Mouse (Mus musculus): ENCODE measurements around the gene Atp23. TPM values are rescaled to one million over a fixed set of nuclear protein-coding genes. Genes with fewer than 3 reads are reported as not detected.

Atp23 gene
- polyA plus RNA-seq, 1 experiment from 2014 or later: 26.8 TPM

DNA sequence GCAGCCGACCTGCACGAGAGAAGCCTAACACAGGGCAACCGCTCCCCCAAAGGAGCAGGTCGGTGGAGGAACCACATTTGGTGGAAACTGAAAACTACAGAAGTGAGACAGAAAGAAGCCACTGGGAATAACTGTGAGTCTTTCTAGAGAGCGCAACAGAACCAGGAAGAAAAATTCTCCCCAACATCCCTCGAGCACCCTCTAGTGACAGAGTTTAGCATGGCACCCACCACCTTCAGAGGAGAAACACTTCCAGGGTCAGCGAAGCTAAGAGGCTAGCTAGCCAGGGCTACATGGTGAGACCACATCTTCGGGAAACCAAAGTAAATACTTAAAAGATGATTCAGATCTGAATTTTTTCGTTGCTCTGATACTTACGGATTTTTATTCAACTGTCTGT lies 47.9 kb downstream of the Atp23 start:
- 81% methylated on average over 10 of the region's 10 CpGs for WGBS

DNA sequence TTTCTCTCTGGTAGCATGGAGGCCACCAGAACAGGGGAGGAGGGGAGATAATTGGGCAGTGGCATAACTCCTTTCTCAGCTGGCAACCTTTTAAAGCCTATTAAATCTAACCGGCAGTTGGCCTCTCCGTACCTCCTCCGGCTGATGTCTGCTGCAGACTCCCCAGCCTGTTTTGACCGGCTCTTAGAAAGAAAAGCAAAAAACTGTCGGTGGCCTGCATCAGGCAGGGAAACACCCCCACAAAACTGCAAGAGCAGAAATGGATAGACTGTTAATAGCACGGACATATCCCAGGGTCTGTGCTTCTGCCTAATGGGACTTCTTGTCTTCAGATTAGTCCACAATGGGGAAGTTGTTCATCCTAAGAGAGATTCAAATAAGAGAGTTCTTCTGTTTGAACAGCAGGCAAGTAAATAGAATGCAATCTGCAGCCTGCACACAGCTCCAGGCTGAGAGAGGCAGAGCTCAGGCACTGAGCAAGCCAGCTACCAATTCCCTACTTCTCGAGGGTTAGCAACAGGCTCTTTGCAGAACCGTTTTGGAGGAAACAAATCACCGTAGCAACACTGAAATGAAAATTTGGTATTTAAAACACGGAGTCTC lies 55.7 kb downstream of the Atp23 start:
- H3K4me2 ChIP-seq (replicated peaks; ENCODE audit: low read depth, low read length): peak overlapping the region; percentile 34
- 20% methylated on average over 10 of the region's 10 CpGs for WGBS
- no peaks in the 10 kb centered on the region for H3K27me3 ChIP-seq (ENCODE audit: control insufficient read depth, insufficient read depth, low read length)
- ATAC-seq (ENCODE audit: low FRiP score, low TSS enrichment): peak; percentile 56
- no peak overlapping the region for H3K9ac ChIP-seq (ENCODE audit: low read depth, low read length)
- no peaks in the 10 kb centered on the region for H3K36me3 ChIP-seq (ENCODE audit: control insufficient read depth, insufficient read depth, low read length)
- no peaks in the 10 kb centered on the region for H3K9me3 ChIP-seq (ENCODE audit: control insufficient read depth, low read length)
- H3K4me3 ChIP-seq (ENCODE audit: low read length): peak overlapping the region; percentile 4; the same call in 1 of the 2 replicates
- H3K27ac ChIP-seq (ENCODE audit: low read depth, low read length): peak overlapping the region; percentile 55; the same call in 1 of the 2 replicates
- no peaks in the 10 kb centered on the region for H3K4me1 ChIP-seq (ENCODE audit: control insufficient read depth, insufficient read depth, low read length)

More for the DNA sequence above, 47.9 kb downstream of the Atp23 start:
- H3K9ac ChIP-seq (ENCODE audit: low read depth, low read length): no peak overlapping the region
- no peaks in the 10 kb centered on the region for H3K36me3 ChIP-seq (ENCODE audit: control insufficient read depth, insufficient read depth, low read length)
- no peaks in the 10 kb centered on the region for H3K9me3 ChIP-seq (ENCODE audit: control insufficient read depth, low read length)
- H3K27ac ChIP-seq (ENCODE audit: low read depth, low read length): no peak overlapping the region
- H3K27me3 ChIP-seq (ENCODE audit: control insufficient read depth, insufficient read depth, low read length): no peaks in the 10 kb centered on the region
- no peak for ATAC-seq (ENCODE audit: low FRiP score, low TSS enrichment)
- no peaks in the 10 kb centered on the region for H3K4me1 ChIP-seq (ENCODE audit: control insufficient read depth, insufficient read depth, low read length)
- no peak overlapping the region for H3K4me2 ChIP-seq (replicated peaks; ENCODE audit: low read depth, low read length)
- H3K4me3 ChIP-seq (ENCODE audit: low read length): no peak overlapping the region

DNA sequence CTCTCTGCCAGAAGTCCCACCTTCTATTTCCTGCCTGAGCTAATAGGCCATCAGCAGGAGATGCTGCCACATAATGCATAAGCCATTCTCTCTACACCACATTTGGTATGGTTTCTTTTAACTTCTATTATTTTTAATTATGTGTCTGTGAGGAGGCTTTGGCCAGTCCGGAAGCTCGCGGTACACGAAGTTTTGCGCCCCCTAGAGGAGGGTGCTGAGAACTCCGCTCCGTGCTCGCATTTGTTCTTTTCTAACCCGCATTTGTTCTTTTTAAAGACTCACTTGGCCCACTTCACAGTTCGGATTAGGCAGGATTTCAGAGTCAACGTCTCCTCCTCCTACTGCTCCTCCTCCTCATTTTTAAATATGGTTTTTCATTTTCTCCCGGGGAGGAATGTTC lies 56.5 kb downstream of the Atp23 start:
- H3K9me3 ChIP-seq (ENCODE audit: control insufficient read depth, low read length): no peaks in the 10 kb centered on the region
- no peak for ATAC-seq (ENCODE audit: low FRiP score, low TSS enrichment)
- no peaks in the 10 kb centered on the region for H3K27me3 ChIP-seq (ENCODE audit: control insufficient read depth, insufficient read depth, low read length)
- H3K4me3 ChIP-seq (ENCODE audit: low read length): no peak overlapping the region; the same call in 1 of the 2 replicates
- H3K27ac ChIP-seq (ENCODE audit: low read depth, low read length): no peak overlapping the region
- WGBS: 38% methylated on average over 12 of the region's 12 CpGs
- H3K36me3 ChIP-seq (ENCODE audit: control insufficient read depth, insufficient read depth, low read length): no peaks in the 10 kb centered on the region
- no peak overlapping the region for H3K9ac ChIP-seq (ENCODE audit: low read depth, low read length)
- H3K4me1 ChIP-seq (ENCODE audit: control insufficient read depth, insufficient read depth, low read length): no peaks in the 10 kb centered on the region
- peak overlapping the region; percentile 34; the same call in 1 of the 2 replicates for H3K4me2 ChIP-seq (replicated peaks; ENCODE audit: low read depth, low read length)

DNA sequence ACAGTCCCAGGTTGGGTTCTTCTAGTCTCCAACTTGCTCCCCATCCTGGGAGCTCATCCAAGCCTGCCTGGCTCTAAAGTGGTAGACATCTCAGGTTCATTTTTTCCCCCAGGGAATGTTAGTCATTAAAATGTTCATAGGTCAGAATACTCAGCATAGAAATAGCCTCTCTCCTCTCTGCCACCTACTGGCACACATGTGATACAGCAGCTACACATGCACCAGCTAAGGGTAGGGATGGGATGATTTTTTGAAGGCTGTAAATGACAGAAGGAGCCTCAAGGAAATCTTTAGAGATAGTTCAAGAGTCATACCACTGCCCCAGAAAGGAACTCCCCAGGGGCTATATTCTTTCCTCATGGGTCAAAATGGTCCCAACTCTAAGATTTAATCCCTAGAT lies 60.9 kb downstream of the Atp23 start:
- Histone ChIP-seq H3K27me3 (ENCODE audit: control insufficient read depth, insufficient read depth, low read length) (no peaks in the 10 kb centered on the region), H3K36me3 (ENCODE audit: control insufficient read depth, insufficient read depth, low read length) (no peaks in the 10 kb centered on the region), H3K4me3 (ENCODE audit: low read length) (no peak overlapping the region), H3K9ac (ENCODE audit: low read depth, low read length) (no peak overlapping the region), H3K27ac (ENCODE audit: low read depth, low read length) (no peak overlapping the region), H3K4me1 (ENCODE audit: control insufficient read depth, insufficient read depth, low read length) (no peaks in the 10 kb centered on the region), H3K9me3 (ENCODE audit: control insufficient read depth, low read length) (no peaks in the 10 kb centered on the region), H3K4me2 (replicated peaks; ENCODE audit: low read depth, low read length) (no peak overlapping the region)
- no peak for ATAC-seq (ENCODE audit: low FRiP score, low TSS enrichment)

DNA sequence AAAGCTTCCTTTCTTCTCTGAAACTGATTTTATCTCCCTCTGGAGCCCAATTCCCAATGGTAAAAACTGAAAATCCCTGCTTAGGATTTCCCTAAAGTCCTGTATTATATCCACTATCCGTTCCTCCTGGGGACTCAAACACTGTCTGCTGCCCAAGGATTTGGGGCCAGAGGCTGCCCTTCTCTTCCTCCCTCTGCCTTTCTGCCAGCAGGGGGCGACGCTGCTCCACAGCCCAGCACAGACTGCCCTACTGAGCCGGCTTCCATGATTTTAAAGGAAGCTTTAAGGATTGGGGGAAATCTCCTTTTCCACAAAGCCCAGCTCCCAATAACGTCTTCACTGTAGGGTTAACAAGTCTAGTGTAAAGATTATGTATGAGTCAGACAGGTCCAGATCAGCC lies 68.1 kb downstream of the Atp23 start:
- 54% methylated on average over 5 of the region's 5 CpGs for WGBS
- no peaks in the 10 kb centered on the region for H3K9me3 ChIP-seq (ENCODE audit: control insufficient read depth, low read length)
- no peaks in the 10 kb centered on the region for H3K4me1 ChIP-seq (ENCODE audit: control insufficient read depth, insufficient read depth, low read length)
- H3K9ac ChIP-seq (ENCODE audit: low read depth, low read length): no peak overlapping the region
- no peak for ATAC-seq (ENCODE audit: low FRiP score, low TSS enrichment)
- H3K4me3 ChIP-seq (ENCODE audit: low read length): no peak overlapping the region
- H3K36me3 ChIP-seq (ENCODE audit: control insufficient read depth, insufficient read depth, low read length): no peaks in the 10 kb centered on the region
- H3K4me2 ChIP-seq (replicated peaks; ENCODE audit: low read depth, low read length): no peak overlapping the region
- H3K27me3 ChIP-seq (ENCODE audit: control insufficient read depth, insufficient read depth, low read length): no peaks in the 10 kb centered on the region
- no peak overlapping the region for H3K27ac ChIP-seq (ENCODE audit: low read depth, low read length)

DNA sequence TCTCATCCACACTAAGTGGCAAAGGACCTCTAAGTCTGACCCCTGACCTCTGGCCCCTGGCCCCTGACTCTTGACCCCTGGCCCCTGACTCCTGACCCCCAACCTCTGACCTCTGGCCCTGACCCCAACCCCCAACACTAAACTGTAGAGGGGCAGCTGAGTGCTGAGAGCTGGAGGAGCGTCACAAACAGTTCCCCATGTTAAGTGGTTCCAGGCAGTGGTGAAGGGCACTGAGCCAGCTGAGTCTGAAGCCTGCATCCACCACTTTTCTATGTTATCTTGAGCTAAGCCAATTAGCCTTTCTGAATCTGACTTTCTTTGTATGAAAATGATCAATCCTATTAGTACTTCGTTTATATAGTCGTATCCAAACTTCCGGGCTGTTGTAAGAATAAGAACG lies 69.8 kb downstream of the Atp23 start:
- no peak for ATAC-seq (ENCODE audit: low FRiP score, low TSS enrichment)
- Histone ChIP-seq H3K36me3 (ENCODE audit: control insufficient read depth, insufficient read depth, low read length) (no peaks in the 10 kb centered on the region), H3K27ac (ENCODE audit: low read depth, low read length) (no peak overlapping the region), H3K9me3 (ENCODE audit: control insufficient read depth, low read length) (no peaks in the 10 kb centered on the region; the same call in 1 of the 2 replicates), H3K9ac (ENCODE audit: low read depth, low read length) (no peak overlapping the region), H3K4me3 (ENCODE audit: low read length) (no peak overlapping the region), H3K4me2 (replicated peaks; ENCODE audit: low read depth, low read length) (no peak overlapping the region), H3K27me3 (ENCODE audit: control insufficient read depth, insufficient read depth, low read length) (no peaks in the 10 kb centered on the region), H3K4me1 (ENCODE audit: control insufficient read depth, insufficient read depth, low read length) (no peaks in the 10 kb centered on the region)
- WGBS: 93% methylated on average over 5 of the region's 5 CpGs

DNA sequence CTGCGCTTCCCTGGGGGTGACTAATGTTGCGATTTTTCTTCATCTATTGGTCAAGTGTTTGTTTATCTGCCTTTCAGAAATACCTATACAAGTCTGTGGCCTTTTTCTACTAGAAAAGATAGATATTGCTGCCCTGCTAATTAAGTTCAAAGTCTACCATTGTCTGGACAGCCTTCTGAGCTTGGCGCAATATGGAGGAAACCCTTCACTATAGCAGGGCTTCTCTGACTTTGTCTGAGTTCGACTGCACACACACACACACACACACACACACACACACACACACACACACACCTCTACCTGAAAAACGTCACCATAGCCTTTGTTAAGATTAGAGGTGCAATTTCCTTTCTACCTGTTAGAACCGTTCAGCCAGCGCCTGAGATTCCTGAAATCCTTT lies 72.5 kb downstream of the Atp23 start:
- H3K9me3 ChIP-seq (ENCODE audit: control insufficient read depth, low read length): no peaks in the 10 kb centered on the region; the same call in 1 of the 2 replicates
- 80% methylated on average over 7 of the region's 7 CpGs for WGBS

DNA sequence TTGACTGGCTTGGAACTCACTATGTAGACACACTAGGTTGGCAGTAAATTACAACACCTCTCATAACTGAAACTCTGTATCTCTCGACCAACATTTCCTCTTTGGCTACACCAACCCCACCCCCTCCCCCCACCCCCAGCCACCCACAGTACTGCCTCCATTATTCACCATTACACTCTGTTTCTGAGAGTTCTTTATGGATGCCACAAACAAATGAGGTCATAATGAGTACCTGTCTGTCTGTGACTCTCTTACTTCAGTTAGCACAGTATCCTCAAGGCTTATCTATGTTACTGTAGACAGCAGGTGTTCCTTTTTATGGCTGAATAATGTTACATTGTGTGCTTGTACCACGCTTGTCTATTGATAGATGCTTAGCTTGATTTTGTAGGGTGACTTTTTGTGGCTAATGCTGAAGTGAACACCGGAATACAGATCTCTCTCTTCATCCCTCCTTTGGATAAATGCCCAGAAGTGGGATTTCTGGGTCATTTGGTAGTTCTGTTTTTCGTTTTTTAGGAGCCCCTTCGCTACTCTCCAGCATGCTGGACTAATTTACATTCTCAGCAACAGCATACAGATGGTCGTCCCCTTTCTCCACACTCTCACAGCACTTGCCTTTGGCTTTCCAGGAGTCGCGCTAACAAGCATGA lies 73.1 kb downstream of the Atp23 start:
- ATAC-seq (ENCODE audit: low FRiP score, low TSS enrichment): no peak
- H3K27me3 ChIP-seq (ENCODE audit: control insufficient read depth, insufficient read depth, low read length): no peaks in the 10 kb centered on the region
- H3K4me3 ChIP-seq (ENCODE audit: low read length): no peak overlapping the region
- H3K4me2 ChIP-seq (replicated peaks; ENCODE audit: low read depth, low read length): no peak overlapping the region
- H3K9me3 ChIP-seq (ENCODE audit: control insufficient read depth, low read length): no peaks in the 10 kb centered on the region; the same call in 1 of the 2 replicates
- WGBS: 76% methylated on average over 8 of the region's 8 CpGs
- no peak overlapping the region for H3K27ac ChIP-seq (ENCODE audit: low read depth, low read length)
- H3K9ac ChIP-seq (ENCODE audit: low read depth, low read length): no peak overlapping the region
- H3K4me1 ChIP-seq (ENCODE audit: control insufficient read depth, insufficient read depth, low read length): no peaks in the 10 kb centered on the region
- H3K36me3 ChIP-seq (ENCODE audit: control insufficient read depth, insufficient read depth, low read length): no peaks in the 10 kb centered on the region

More for the DNA sequence above, 72.5 kb downstream of the Atp23 start:
- H3K27me3 ChIP-seq (ENCODE audit: control insufficient read depth, insufficient read depth, low read length): no peaks in the 10 kb centered on the region
- no peak overlapping the region for H3K4me2 ChIP-seq (replicated peaks; ENCODE audit: low read depth, low read length)
- no peaks in the 10 kb centered on the region for H3K36me3 ChIP-seq (ENCODE audit: control insufficient read depth, insufficient read depth, low read length)
- no peak overlapping the region for H3K9ac ChIP-seq (ENCODE audit: low read depth, low read length)
- H3K4me1 ChIP-seq (ENCODE audit: control insufficient read depth, insufficient read depth, low read length): no peaks in the 10 kb centered on the region
- no peak for ATAC-seq (ENCODE audit: low FRiP score, low TSS enrichment)
- H3K4me3 ChIP-seq (ENCODE audit: low read length): no peak overlapping the region
- H3K27ac ChIP-seq (ENCODE audit: low read depth, low read length): no peak overlapping the region

DNA sequence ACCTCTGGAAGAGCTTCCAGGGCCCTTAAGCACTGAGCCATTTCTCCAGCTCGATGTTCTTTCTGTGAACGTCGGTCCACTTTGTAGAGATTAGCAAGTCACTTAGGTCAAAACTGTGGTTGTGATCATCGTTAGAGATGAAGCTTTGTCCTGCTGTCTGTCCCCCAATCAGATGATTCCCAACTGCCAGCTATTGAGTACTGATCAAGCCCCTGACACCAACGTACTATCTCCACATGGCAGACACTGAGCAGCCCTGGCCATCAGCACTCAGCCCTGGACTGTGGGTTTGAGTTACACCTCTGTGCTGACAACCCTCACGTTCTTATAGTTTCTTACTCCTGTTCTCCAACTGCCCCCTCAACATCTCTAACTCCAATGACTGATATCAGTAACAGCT lies 74.2 kb downstream of the Atp23 start:
- Histone ChIP-seq H3K27me3 (ENCODE audit: control insufficient read depth, insufficient read depth, low read length) (no peaks in the 10 kb centered on the region), H3K9ac (ENCODE audit: low read depth, low read length) (no peak overlapping the region), H3K4me2 (replicated peaks; ENCODE audit: low read depth, low read length) (no peak overlapping the region), H3K27ac (ENCODE audit: low read depth, low read length) (no peak overlapping the region), H3K9me3 (ENCODE audit: control insufficient read depth, low read length) (no peaks in the 10 kb centered on the region; the same call in 1 of the 2 replicates), H3K4me1 (ENCODE audit: control insufficient read depth, insufficient read depth, low read length) (no peaks in the 10 kb centered on the region), H3K4me3 (ENCODE audit: low read length) (no peak overlapping the region), H3K36me3 (ENCODE audit: control insufficient read depth, insufficient read depth, low read length) (no peaks in the 10 kb centered on the region)
- WGBS: 91% methylated on average over 6 of the region's 6 CpGs
- no peak for ATAC-seq (ENCODE audit: low FRiP score, low TSS enrichment)
